Mouse (Mus musculus): ENCODE results near the gene Olfr681.

DNA sequence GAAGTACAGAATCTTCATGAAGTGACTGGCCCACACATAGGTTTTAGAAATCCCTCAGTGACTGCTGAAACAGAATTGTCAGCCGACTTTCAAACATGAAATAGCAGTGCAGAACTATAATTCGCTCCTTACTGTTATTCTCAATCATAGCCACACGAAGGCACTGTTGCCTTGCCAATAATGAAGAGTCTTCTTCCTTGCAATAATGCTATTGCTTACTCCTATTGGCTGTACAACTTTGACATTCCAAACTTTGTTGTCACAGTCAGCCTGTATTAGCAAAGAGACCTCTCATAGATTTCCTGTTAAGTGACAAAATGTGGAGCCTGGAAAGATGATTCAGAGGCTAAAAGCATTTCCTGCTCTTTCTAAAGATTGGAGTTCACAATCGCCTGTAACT lies 54.1 kb downstream of the Olfr681 start:
- TF ChIP-seq CTCF (IDR thresholded peaks at IDR 0.05; ENCODE audit: borderline replicate concordance, insufficient read depth, low read length), result no peak
- TF ChIP-seq POLR2A (IDR thresholded peaks at IDR 0.05; ENCODE audit: low read depth, low read length), result no peak

Data from embryonic fibroblast, embryonic 13.5 days (primary cell).